Mouse (Mus musculus) ES-E14 (cell line): ENCODE measurements at regions not wholly inside any gene's neighbourhood (a gene's known extent, or its start where the extent isn't known, plus 50 kb on each side); places are given as distances from the start of the nearest gene placed in this dataset.

ENCODE experiments used
- DNase-seq: peaks from one replicate; pipeline ENCODE4 v3.0.0-alpha.2; 2013; ENCODE audit warnings: low read depth, low spot score
- H3K27ac ChIP-seq: 2 replicates; pipeline ENCODE4 v1.5.1; 2012; ENCODE audit warnings: low read depth, mild to moderate bottlenecking, low read length, moderate library complexity, mixed read lengths; ENCODE audit not compliant: poor library complexity, insufficient read depth, severe bottlenecking
- H3K36me3 ChIP-seq: 2 replicates; pipeline ENCODE4 v1.6.1; 2012; ENCODE audit warnings: mild to moderate bottlenecking, low read length, moderate library complexity, mixed read lengths; ENCODE audit not compliant: control insufficient read depth, poor library complexity, insufficient read depth, severe bottlenecking
- H3K4me1 ChIP-seq, 2 experiments: fragments of 150-350 bp in 1 of 2; sonication (generic) in 1 of 2; 2 replicates each; pipeline ENCODE4 v1.6.1; 2012; ENCODE audit warnings: low read length in 2 of 2, mild to moderate bottlenecking in 1 of 2, mixed read lengths in 1 of 2; ENCODE audit not compliant: control insufficient read depth in 2 of 2, insufficient read depth in 2 of 2, poor library complexity in 1 of 2
- H3K4me3 ChIP-seq, 2 experiments: fragments of 150-350 bp in 1 of 2; sonication (generic) in 1 of 2; 2 replicates each; pipeline ENCODE4 v1.5.1; 2012; ENCODE audit warnings: low read length in 2 of 2, low read depth in 1 of 2, mild to moderate bottlenecking in 1 of 2, mixed read lengths in 1 of 2; ENCODE audit not compliant: insufficient read depth in 1 of 2, poor library complexity in 1 of 2, severe bottlenecking in 1 of 2
- H3K9ac ChIP-seq: 2 replicates; pipeline ENCODE4 v1.6.1; 2012; ENCODE audit warnings: low read depth, mild to moderate bottlenecking, low read length, mixed read lengths; ENCODE audit not compliant: poor library complexity, insufficient read depth, severe bottlenecking
- H3K9me3 ChIP-seq: fragments of 150-350 bp; sonication (generic); 2 replicates; pipeline ENCODE4 v1.6.1; 2012; ENCODE audit warnings: low read depth, mild to moderate bottlenecking, low read length; ENCODE audit not compliant: control insufficient read depth, insufficient read depth
- CHD2 ChIP-seq: IDR thresholded peaks from 2 replicates; pipeline ENCODE4 v1.6.1; 2014; ENCODE audit warnings: mild to moderate bottlenecking, low read depth, low read length, inconsistent platforms
- HCFC1 ChIP-seq: IDR thresholded peaks from 2 replicates; pipeline ENCODE4 v1.6.1; 2012; ENCODE audit warnings: low read length, inconsistent platforms, borderline replicate concordance; ENCODE audit not compliant: insufficient read depth
- MAFK ChIP-seq: IDR thresholded peaks from 2 replicates; pipeline ENCODE4 v1.6.1; 2014; ENCODE audit warnings: mild to moderate bottlenecking, low read depth, low read length, inconsistent platforms; ENCODE audit not compliant: insufficient read depth
- ZC3H11A ChIP-seq: IDR thresholded peaks from 2 replicates; pipeline ENCODE4 v1.6.1; 2012; ENCODE audit warnings: low read depth, mild to moderate bottlenecking, inconsistent platforms, low read length, borderline replicate concordance
- ZNF384 ChIP-seq: IDR thresholded peaks from 2 replicates; pipeline ENCODE4 v1.6.1; 2012; ENCODE audit warnings: low read depth, low read length, inconsistent platforms
- in situ Hi-C, 2 experiments: fragments of 600-800 bp; cut with MboI; formaldehyde crosslinking; loops; one replicate each; pipeline ENCODE4 v1.15.1; 2025; ENCODE audit warnings: low sequenced_read_pairs in 2 of 2, inconsistent platforms in 1 of 2; ENCODE audit not compliant: unreplicated experiment in 2 of 2

- no peak for DNase-seq
- TF ChIP-seq MAFK (no peak), ZNF384 (no peak), HCFC1 (no peak), CHD2 (no peak), ZC3H11A (no peak)
- in situ Hi-C loops: no loop called here
- no peaks in the 10 kb centered on the region for H3K4me1 ChIP-seq
- H3K36me3 ChIP-seq: no peaks in the 10 kb centered on the region
- no peak overlapping the region for H3K4me3 ChIP-seq
- no peak overlapping the region for H3K27ac ChIP-seq
- H3K9me3 ChIP-seq: no peaks in the 10 kb centered on the region
- no peak overlapping the region for H3K9ac ChIP-seq
Measured at GRCm38 (mm10) chr5:28714978-28715377, 247.9 kb upstream of the Shh start.

- H3K4me1 ChIP-seq: no peaks in the 10 kb centered on the region
Measured at GRCm38 (mm10) chr5:28710517-28710916, 243.5 kb upstream of the Shh start.

GRCm38 (mm10) chr5:28709626-28710025, 242.6 kb upstream of the Shh start:
- in situ Hi-C loops: no loop called here
- H3K9me3 ChIP-seq: no peaks in the 10 kb centered on the region
- no peak overlapping the region for H3K9ac ChIP-seq
- no peak for DNase-seq
- H3K4me3 ChIP-seq: no peak overlapping the region
- no peak overlapping the region for H3K27ac ChIP-seq
- no peaks in the 10 kb centered on the region for H3K36me3 ChIP-seq
- H3K4me1 ChIP-seq: no peaks in the 10 kb centered on the region
- TF ChIP-seq ZNF384 (no peak), MAFK (no peak), ZC3H11A (no peak), HCFC1 (no peak), CHD2 (no peak)

More at GRCm38 (mm10) chr5:28710517-28710916, 243.5 kb upstream of the Shh start:
- no peak for DNase-seq
- Histone ChIP-seq H3K27ac (no peak overlapping the region), H3K9me3 (no peaks in the 10 kb centered on the region), H3K9ac (no peak overlapping the region), H3K36me3 (no peaks in the 10 kb centered on the region), H3K4me3 (no peak overlapping the region)
- in situ Hi-C loops: no loop called here
- no peak for TF ChIP-seq ZC3H11A
- TF ChIP-seq ZNF384: no peak
- no peak for TF ChIP-seq MAFK
- TF ChIP-seq CHD2: no peak
- TF ChIP-seq HCFC1: no peak

- Histone ChIP-seq H3K27ac (no peak overlapping the region), H3K4me1 (no peaks in the 10 kb centered on the region), H3K4me3 (no peak overlapping the region), H3K9ac (no peak overlapping the region), H3K36me3 (no peaks in the 10 kb centered on the region), H3K9me3 (no peaks in the 10 kb centered on the region)
- DNase-seq: no peak
- in situ Hi-C loops: no loop called here
- TF ChIP-seq MAFK (no peak), ZNF384 (no peak), ZC3H11A (no peak), CHD2 (no peak)
Measured at GRCm38 (mm10) chr5:28704359-28704758, 237.3 kb upstream of the Shh start.

GRCm38 (mm10) chr5:28696966-28697365, 229.9 kb upstream of the Shh start:
- Histone ChIP-seq H3K9me3 (no peaks in the 10 kb centered on the region), H3K4me1 (no peaks in the 10 kb centered on the region), H3K9ac (no peak overlapping the region), H3K4me3 (no peak overlapping the region), H3K36me3 (no peaks in the 10 kb centered on the region), H3K27ac (no peak overlapping the region)
- no peak for TF ChIP-seq MAFK
- no peak for TF ChIP-seq HCFC1
- TF ChIP-seq ZC3H11A: no peak
- TF ChIP-seq CHD2: no peak
- no peak for TF ChIP-seq ZNF384
- DNase-seq: no peak
- in situ Hi-C loops: no loop called here
